Mouse (Mus musculus): ENCODE measurements around the gene Gm49405.
"Not testable (repeated sequence)": the region's sequence is repeated elsewhere in the genome, so short reads cannot be mapped to it uniquely, and the experiment has no call there.

Gm49405 gene

DNA sequence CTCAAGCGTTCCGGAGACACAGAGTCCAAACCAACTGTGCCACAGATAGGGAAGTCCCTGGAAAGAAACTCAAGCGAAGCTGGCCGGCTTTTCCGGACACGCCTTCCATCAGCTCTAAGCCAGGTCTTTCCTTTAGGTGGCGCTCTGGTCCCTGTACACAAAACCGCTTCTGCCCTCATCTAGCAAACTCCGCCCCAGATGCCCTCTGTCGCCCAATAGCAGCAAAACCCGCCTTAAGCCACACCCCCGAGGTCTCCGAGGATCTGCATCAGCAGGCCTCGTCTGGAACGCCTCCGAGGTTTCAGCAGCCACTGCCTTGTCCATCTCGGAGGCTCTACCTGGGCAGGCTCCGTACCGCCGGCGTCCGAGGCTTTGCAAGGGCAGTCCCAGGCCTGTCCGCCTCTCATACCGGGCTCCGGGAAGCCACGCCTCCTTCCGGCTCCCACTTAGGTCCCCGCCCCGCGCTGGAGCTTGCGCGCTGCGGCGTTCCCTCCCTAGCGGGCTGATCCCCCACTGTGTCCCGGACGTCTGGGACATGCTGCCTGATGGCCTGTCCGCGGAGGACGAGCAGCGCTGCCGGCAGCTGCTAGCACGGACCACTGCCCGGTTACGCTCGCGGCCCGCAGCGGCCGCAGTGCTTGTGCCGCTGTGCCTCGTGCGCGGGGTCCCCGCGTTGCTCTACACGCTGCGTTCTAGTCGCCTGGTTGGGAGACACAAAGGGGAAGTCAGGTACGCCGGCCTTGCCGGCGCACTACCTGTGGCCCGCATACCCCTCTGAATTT is at the start of gene Gm49405, which contains the start of gene Nudt8:
Gene Gm49405, plus strand, starts transcription at position 508 of the 782 bp plus-strand sequence.
Gene Nudt8, plus strand, starts transcription at position 462 of the 782 bp plus-strand sequence.
- peak; percentile 95 for DNase-seq (ENCODE audit: low read depth, low spot score)

- no peak for DNase-seq (ENCODE audit: low read depth, low spot score)
These were observed 49.0 kb upstream of the Gm49405 start for GRCm38 (mm10) chr19:3951461-3951860.

GRCm38 (mm10) chr19:3952099-3952498 is 48.3 kb upstream of the Gm49405 start:
- no peak for DNase-seq (ENCODE audit: low read depth, low spot score)

DNA sequence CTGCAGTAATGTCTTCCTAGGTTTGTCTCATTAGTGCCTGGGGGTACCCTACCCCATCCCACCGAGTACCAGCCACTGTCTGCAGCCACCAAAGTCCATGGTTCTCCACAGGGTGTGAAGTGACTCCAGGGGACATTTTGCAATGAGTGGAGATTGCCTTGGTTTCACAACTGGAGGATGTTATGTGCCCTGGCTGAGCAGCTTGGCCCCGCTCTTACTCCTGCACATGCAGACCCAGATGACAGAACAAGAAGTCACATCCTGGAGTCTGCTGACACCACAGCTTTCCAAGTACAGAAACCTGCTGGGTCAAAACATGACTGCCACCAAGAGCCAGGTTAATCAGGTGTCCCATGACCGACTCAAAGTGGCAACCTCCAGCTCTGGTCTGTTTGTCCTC is 45.4 kb upstream of the Gm49405 start:
- no peak for DNase-seq (ENCODE audit: low read depth, low spot score)

DNA sequence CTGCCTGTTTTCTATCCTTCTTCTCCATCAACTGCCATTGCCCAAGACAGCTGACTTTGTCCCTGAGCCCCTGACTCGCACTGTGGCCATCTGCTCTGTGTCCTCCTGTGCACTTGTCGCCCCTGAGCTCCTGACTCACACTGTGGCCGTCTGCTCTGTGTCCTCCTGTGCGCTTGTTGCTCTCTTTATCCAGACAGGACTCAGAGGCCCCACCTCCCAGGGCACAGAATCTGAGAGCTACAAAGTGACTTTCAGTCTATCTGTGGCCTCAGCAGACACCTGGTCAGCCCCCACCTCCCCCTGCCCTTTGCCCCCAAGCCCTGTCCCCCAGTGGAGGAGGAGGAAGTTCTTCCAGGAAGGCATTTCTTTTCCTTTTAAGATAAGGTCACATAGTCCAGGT is 44.6 kb upstream of the Gm49405 start:
- DNase-seq (ENCODE audit: low read depth, low spot score) = no peak

- DNase-seq (ENCODE audit: low read depth, low spot score) = not testable (repeated sequence)
These were observed 43.0 kb upstream of the Gm49405 start for GRCm38 (mm10) chr19:3957296-3958036.

DNA sequence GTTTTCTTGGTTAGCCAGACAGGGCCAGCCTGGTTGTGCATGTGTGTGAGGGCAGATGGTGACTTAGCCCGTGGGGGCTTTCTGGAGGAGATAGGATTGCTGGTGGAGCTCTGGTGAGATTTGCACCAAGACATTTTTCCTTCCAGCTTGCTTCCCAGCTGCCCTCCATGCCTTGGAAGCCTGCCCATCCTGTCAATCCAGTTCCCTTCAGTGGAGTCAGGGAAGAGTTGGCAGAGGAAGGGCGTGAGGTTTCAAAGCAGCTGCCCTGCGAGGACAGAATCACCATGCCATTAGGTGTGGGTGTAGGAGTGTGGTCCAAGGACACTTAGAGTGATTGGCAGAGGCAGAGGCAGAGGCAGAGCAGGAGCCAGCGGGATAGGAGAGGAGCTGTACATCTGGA is 42.0 kb upstream of the Gm49405 start, which contains the start of gene Aldh3b3:
Gene Aldh3b3, plus strand, starts transcription at position 176 of the 400 bp plus-strand sequence.
- DNase-seq (ENCODE audit: low read depth, low spot score) = no peak

GRCm38 (mm10) chr19:3959030-3959429 is 41.4 kb upstream of the Gm49405 start:
- no peak for DNase-seq (ENCODE audit: low read depth, low spot score)

- DNase-seq (ENCODE audit: low read depth, low spot score) = no peak
These were observed 40.2 kb upstream of the Gm49405 start for GRCm38 (mm10) chr19:3960211-3960610.

DNA sequence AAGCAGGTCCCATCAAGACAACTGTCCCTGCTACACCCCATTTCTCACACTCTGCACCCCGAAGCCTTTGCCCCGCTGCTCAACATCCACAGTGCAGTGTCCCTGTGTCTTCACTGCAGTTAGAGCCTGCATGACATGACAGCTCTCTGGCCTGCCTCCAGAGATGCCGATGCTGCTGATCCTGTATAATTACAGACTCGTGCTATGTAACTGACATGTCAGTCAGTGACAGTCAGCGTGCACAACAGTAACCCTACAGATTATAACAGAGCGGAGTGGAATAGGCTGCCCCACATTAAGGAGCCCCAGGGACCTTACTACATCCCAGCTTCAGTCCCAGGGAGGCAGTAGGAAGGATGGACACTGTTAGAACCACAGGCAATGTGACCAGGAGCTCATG is 38.6 kb upstream of the Gm49405 start:
- not testable (repeated sequence) for DNase-seq (ENCODE audit: low read depth, low spot score)

DNA sequence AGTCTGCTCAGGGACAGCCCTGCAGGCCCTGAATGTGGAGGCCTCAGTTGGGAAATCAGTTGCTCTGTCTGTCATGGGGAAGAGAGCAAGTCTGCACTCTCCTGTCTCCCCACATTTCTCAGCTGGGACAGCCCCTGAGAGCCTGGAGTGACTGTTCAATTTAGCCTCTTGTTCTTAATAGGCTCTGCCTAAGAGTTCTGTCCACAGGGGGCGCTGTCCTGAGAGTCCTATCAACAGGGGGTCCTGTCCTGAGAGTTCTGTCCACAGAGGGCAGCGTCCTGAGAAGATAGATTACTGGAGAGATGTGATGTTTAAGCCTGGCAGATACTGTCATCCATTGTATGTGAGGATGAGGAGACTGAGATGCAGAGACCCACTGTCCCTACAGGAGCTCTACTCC is 38.0 kb upstream of the Gm49405 start:
- DNase-seq (ENCODE audit: low read depth, low spot score) = no peak

DNA sequence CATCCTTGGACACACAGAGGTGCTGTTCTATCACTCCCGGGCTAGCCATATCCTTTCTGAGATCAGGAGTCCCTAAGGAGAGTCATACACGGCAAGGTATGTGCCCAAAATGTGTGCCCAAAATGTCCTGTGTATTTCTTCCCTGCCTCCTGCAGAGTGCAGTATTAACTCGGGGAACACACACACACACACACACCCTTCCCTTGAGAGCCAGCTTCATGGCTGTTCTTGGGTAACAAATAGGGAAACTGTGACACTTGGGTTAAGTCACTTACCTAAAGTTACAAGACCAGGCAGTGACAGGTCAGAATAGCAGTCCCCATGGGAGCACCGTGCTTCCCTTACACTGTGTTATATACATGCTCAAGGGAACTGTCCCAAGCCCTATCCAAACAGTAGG is 36.4 kb upstream of the Gm49405 start:
- no peak for DNase-seq (ENCODE audit: low read depth, low spot score)

DNA sequence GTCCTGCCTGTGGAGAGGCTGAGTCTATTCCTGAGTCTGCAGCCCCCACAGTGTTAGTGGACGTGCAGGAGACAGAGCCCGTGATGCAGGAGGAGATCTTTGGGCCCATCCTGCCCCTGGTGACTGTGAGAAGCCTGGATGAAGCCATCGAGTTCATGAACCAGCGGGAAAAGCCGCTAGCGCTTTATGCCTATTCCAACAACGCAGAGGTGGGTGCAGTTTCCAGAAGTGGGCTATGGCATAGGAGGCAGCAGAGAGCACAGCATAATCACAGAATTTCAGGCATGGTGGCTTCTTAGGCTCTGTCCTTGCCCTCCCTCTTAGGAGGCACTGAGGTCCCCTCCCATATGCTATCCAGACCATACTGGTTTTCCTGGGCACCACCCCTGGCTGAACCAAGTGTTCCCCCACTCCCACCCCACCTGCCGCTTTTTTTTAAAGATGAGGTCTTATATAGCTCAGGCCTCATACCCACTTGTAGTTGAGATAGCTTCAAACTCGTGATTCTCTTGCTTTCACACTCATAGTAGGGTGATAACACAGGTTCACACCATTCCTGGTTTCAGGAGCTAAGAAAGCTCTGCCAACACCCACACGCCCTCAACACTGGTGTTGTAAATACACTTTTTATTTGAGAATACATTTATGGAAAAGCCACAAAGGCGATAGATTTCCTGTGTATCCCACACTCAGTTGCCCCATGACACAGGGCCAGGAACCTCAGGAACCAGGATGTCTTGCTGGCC is 33.9 kb upstream of the Gm49405 start:
- DNase-seq (ENCODE audit: low read depth, low spot score) = no peak

- no peak for DNase-seq (ENCODE audit: low read depth, low spot score)
These were observed 33.2 kb upstream of the Gm49405 start for GRCm38 (mm10) chr19:3967258-3967657.

DNA sequence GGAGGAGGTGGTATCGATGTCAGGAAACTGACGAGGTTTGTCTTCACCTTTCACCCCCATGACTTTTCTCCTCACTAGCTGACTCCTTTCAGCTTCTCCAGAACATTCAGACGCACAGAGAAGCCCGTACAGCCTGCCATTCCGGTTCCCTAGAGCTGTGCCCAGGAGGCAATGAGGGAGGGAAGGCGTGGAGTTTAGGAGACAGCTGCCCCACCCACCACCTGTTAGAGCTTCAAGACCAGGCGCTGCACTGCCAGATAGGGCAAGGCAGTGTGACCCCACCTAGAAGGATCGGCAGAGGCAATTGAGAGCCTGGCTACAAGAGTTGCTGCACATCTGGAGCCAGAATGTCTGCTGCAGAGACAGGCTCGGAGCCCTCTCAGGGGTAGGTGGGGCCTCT is 28.2 kb upstream of the Gm49405 start, which contains the start of gene Aldh3b2:
Gene Aldh3b2, plus strand, starts transcription at position 100 of the 400 bp plus-strand sequence.
- DNase-seq (ENCODE audit: low read depth, low spot score) = no peak

GRCm38 (mm10) chr19:3974608-3975007 is 25.8 kb upstream of the Gm49405 start:
- not testable (repeated sequence) for DNase-seq (ENCODE audit: low read depth, low spot score)

DNA sequence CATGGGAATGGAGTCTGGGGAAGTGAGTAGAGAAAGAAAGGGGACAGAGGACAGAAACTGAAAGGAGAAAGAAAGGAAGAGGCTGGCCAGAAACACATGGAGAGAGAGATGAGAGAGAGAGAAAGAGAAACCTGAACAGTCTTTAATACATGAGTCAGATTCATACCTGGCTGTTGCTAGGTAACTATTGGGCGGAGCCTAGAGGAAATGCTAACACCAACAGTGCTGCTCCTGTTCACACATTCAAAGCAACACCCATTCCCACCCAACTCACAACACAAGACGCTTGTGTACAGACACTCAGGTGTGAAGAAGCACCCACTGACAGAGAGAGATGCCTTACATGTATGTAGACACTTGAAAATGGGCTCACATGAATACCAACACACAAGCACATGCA is 24.6 kb upstream of the Gm49405 start:
- no peak for DNase-seq (ENCODE audit: low read depth, low spot score)

- peak; percentile 71 for DNase-seq (ENCODE audit: low read depth, low spot score)
These were observed 20.1 kb upstream of the Gm49405 start for GRCm38 (mm10) chr19:3980309-3980708.

- DNase-seq (ENCODE audit: low read depth, low spot score) = no peak
These were observed 19.5 kb upstream of the Gm49405 start for GRCm38 (mm10) chr19:3980917-3981316.

DNA sequence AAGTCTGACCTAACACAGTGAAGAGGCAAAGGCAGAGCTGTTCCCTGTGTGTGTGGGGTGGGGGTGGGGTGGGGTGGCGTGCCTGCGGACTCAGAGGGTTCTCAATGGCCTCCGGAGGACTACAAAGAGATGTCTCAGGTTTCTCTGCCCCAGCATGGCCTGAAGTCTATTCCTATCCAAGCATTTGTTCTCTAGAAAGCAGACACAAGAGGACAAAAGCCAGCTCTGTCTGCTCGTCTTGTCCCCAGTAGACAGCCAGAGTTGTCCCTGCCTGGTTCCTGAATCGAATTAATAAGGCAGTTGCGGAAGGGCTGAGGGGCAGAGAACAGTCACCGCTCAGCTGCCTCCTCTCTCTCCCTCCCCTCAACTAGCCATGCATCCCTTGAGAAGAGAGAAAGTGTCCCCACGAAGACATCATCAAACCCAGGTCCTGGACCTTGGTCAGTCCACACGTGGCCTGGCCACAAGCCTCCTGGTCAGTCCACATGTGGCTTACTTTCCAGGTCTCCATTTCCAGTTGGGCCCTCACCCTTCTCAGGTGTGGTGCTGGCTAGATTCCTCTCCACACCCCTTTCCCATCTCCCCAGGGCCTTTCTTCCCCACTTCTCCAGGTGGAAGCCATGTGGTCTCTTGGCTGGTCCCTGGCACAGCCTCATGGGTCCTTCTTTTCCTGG is 16.8 kb upstream of the Gm49405 start:
- no peak for DNase-seq (ENCODE audit: low read depth, low spot score)

GRCm38 (mm10) chr19:3985261-3985681 is 15.2 kb upstream of the Gm49405 start:
- no peak for DNase-seq (ENCODE audit: low read depth, low spot score)

Data from skeletal muscle tissue, adult 2 months (tissue).